In genomic region chr12:25978335-25978734, GRCm38 (mm10) we compare ENCODE assay signal across 18 mouse cellular contexts.
"Had no signal": no experiment of that assay in that cellular context is flagged by ENCODE, and none has a peak within 500 bp of the region (broad histone marks: within the 10 kb centered on the region; RNA-seq: fewer than 3 reads in every experiment).

No protein-coding gene starts in this region.

- H3K27me3 ChIP-seq: kidney, embryonic 15.5 days; limb, embryonic 12.5 days; megakaryocyte, embryonic 14.5 days had no signal

- DNase-seq: kidney, adult 8-10 months; kidney, postnatal 10 days; kidney, postnatal 36 days; layer of hippocampus, postnatal 36 days; liver, postnatal 0 days; lung, embryonic 14.5 days; lung, postnatal 36 days; midbrain, embryonic 14.5 days; thymus, adult 18-20 months; thymus, postnatal 36 days had no signal

- H3K9ac ChIP-seq: kidney, embryonic 15.5 days; limb, embryonic 12.5 days; liver, embryonic 14.5 days; liver, postnatal 0 days; lung, embryonic 14.5 days had no signal

- H3K4me1 ChIP-seq: kidney, embryonic 15.5 days; megakaryocyte, embryonic 14.5 days; midbrain, embryonic 10.5 days had no signal

- H3K9me3 ChIP-seq: kidney, embryonic 15.5 days; limb, embryonic 12.5 days; midbrain, embryonic 10.5 days had no signal

- ATAC-seq: liver, postnatal 0 days; lung, postnatal 0 days had no signal

- H3K4me2 ChIP-seq: kidney, embryonic 15.5 days; limb, embryonic 12.5 days; liver, embryonic 11.5 days; lung, embryonic 14.5 days had no signal

- H3K36me3 ChIP-seq: kidney, embryonic 15.5 days; limb, embryonic 12.5 days; midbrain, embryonic 10.5 days had no signal

- H3K4me3 ChIP-seq: kidney, embryonic 15.5 days; left cerebral cortex, adult 2 months; limb, embryonic 12.5 days; megakaryocyte, embryonic 14.5 days; midbrain, embryonic 10.5 days had no signal

- H3K27ac ChIP-seq: kidney, embryonic 15.5 days; left cerebral cortex, adult 2 months; limb, embryonic 12.5 days; liver, embryonic 14.5 days; midbrain, embryonic 10.5 days had no signal
